Mouse (Mus musculus) kidney, adult 2 months (tissue): Measurements from ENCODE around the gene Tsks. TPM values are rescaled to one million over a fixed set of nuclear protein-coding genes. Genes with fewer than 3 reads are reported as not detected.

Experiments
- DNase-seq: peaks from one replicate; pipeline ENCODE4 v3.0.0; 2021
- H3K27ac ChIP-seq: fragments of 200-500 bp; 2 replicates; pipeline ENCODE4 v1.5.1; 2012; ENCODE audit warnings: low read depth, low read length, control low read depth, inconsistent platforms; ENCODE audit not compliant: insufficient read depth
- H3K27me3 ChIP-seq: fragments of 200-500 bp; replicated peaks from 2 replicates; pipeline ENCODE4 v1.6.1; 2012; ENCODE audit warnings: mild to moderate bottlenecking, moderate library complexity, low read length, inconsistent platforms; ENCODE audit not compliant: control insufficient read depth, insufficient read depth
- H3K36me3 ChIP-seq: fragments of 200-500 bp; 2 replicates; pipeline ENCODE4 v1.6.1; 2012; ENCODE audit warnings: mild to moderate bottlenecking, moderate library complexity, low read length, inconsistent platforms; ENCODE audit not compliant: control insufficient read depth, insufficient read depth
- H3K4me1 ChIP-seq: fragments of 200-500 bp; 2 replicates; pipeline ENCODE4 v1.6.1; 2011; ENCODE audit warnings: low read length; ENCODE audit not compliant: control insufficient read depth, insufficient read depth
- H3K4me3 ChIP-seq: fragments of 200-500 bp; 2 replicates; pipeline ENCODE4 v1.5.1; 2011; ENCODE audit warnings: mild to moderate bottlenecking, low read depth, low read length, control low read depth; ENCODE audit not compliant: insufficient read depth
- CTCF ChIP-seq: fragments of 200-500 bp; conservative IDR thresholded peaks from 2 replicates; pipeline ENCODE4 v1.5.1; 2011; ENCODE audit warnings: low read depth, mild to moderate bottlenecking, control low read depth, low read length, moderate library complexity, mixed read lengths; ENCODE audit not compliant: insufficient read depth, insufficient read length
- POLR2A ChIP-seq: fragments of 200-500 bp; IDR thresholded peaks from one replicate; pipeline ENCODE4 v1.6.1; 2011; ENCODE audit warnings: low read depth, low read length, control low read depth
- WGBS: fragments of 180-500 bp; shearing (Covaris S2); methylation state at CpG from one replicate; pipeline ENCODE4 v1.1.7; 2018; 5-methylcytosine and 5-hydroxymethylcytosine counted together
- polyA plus RNA-seq: library from polyadenylated mRNA; depleted of rRNA; stranded (reverse); fragments of >200 nt; gene quantifications from 2 replicates; pipeline ENCODE4 v1.2.3, GENCODE M21; 2012

Gene Tsks
- polyA plus RNA-seq, 1 experiment, result 0.11 TPM

- no peaks in the 10 kb centered on the region for H3K36me3 ChIP-seq
- H3K4me3 ChIP-seq, result no peak overlapping the region
- no peaks in the 10 kb centered on the region for H3K4me1 ChIP-seq
- no peak for TF ChIP-seq CTCF
- TF ChIP-seq POLR2A, result no peak
- no peak for DNase-seq
- H3K27ac ChIP-seq, result no peak overlapping the region
- 96% methylated on average over 13 of the region's 13 CpGs for WGBS
- H3K27me3 ChIP-seq, result no peaks in the 10 kb centered on the region
Measured at GRCm38 (mm10) chr7:44964990-44965389, 22.0 kb downstream of the Tsks start.

- Histone ChIP-seq H3K4me1 (peaks cover 4% of the 10 kb centered on the region; the same call in 1 of the 2 replicates), H3K27me3 (no peaks in the 10 kb centered on the region), H3K27ac (no peak overlapping the region), H3K4me3 (no peak overlapping the region), H3K36me3 (no peaks in the 10 kb centered on the region)
- TF ChIP-seq CTCF (peak; percentile 48; the same call in 1 of the 2 replicates), POLR2A (no peak)
- WGBS, result 63% methylated on average over 7 of the region's 7 CpGs
- peak; percentile 42 for DNase-seq
Measured at GRCm38 (mm10) chr7:44965975-44966374, 23.0 kb downstream of the Tsks start.

GRCm38 (mm10) chr7:44966638-44967037 is 23.6 kb downstream of the Tsks start:
- Histone ChIP-seq H3K27me3 (no peaks in the 10 kb centered on the region), H3K27ac (no peak overlapping the region), H3K4me3 (no peak overlapping the region), H3K36me3 (no peaks in the 10 kb centered on the region), H3K4me1 (peaks cover 5% of the 10 kb centered on the region; the same call in 1 of the 2 replicates)
- no peak for DNase-seq
- whole genome bisulfite sequencing, result 75% methylated on average over 15 of the region's 15 CpGs
- TF ChIP-seq POLR2A, result no peak
- TF ChIP-seq CTCF, result no peak

- no peak overlapping the region for H3K27ac ChIP-seq
- 1% methylated on average over 36 of the region's 36 CpGs for WGBS
- no peak for TF ChIP-seq CTCF
- peak; percentile 59 for TF ChIP-seq POLR2A
Measured at GRCm38 (mm10) chr7:44970231-44970691, 27.3 kb downstream of the Tsks start.

GRCm38 (mm10) chr7:44971142-44971541 is 28.1 kb downstream of the Tsks start:
- no peak for DNase-seq
- WGBS, result 66% methylated on average over 7 of the region's 7 CpGs
- no peak overlapping the region for H3K27ac ChIP-seq
- H3K36me3 ChIP-seq, result no peaks in the 10 kb centered on the region
- no peak overlapping the region for H3K4me3 ChIP-seq
- H3K27me3 ChIP-seq, result no peaks in the 10 kb centered on the region
- no peak for TF ChIP-seq CTCF
- no peak for TF ChIP-seq POLR2A
- H3K4me1 ChIP-seq, result peaks cover 9% of the 10 kb centered on the region; the same call in 1 of the 2 replicates

More at GRCm38 (mm10) chr7:44970231-44970691, 27.3 kb downstream of the Tsks start:
- H3K4me3 ChIP-seq, result peak overlapping the region; percentile 86
- H3K4me1 ChIP-seq, result peaks cover 9% of the 10 kb centered on the region; the same call in 1 of the 2 replicates
- H3K36me3 ChIP-seq, result no peaks in the 10 kb centered on the region
- peak; percentile 94 for DNase-seq
- H3K27me3 ChIP-seq, result no peaks in the 10 kb centered on the region

- Histone ChIP-seq H3K4me1 (peaks cover 9% of the 10 kb centered on the region; the same call in 1 of the 2 replicates), H3K4me3 (no peak overlapping the region), H3K27ac (no peak overlapping the region), H3K27me3 (no peaks in the 10 kb centered on the region), H3K36me3 (peaks cover 1% of the 10 kb centered on the region)
- no peak for DNase-seq
- 45% methylated on average over 14 of the region's 14 CpGs for WGBS
- TF ChIP-seq CTCF (no peak), POLR2A (no peak)
Measured at GRCm38 (mm10) chr7:44973415-44974130, 30.6 kb downstream of the Tsks start.

- Histone ChIP-seq H3K4me1 (peaks cover 9% of the 10 kb centered on the region; the same call in 1 of the 2 replicates), H3K4me3 (peak within 1 kb of the TSS; percentile 57), H3K27me3 (no peaks in the 10 kb centered on the region), H3K27ac (no peak within 1 kb of the TSS), H3K36me3 (peaks cover 1% of the 10 kb centered on the region)
- TF ChIP-seq CTCF, result no peak
- TF ChIP-seq POLR2A, result no peak
- peak; percentile 76 for DNase-seq
- 6% methylated on average over 22 of the region's 22 CpGs for WGBS
Measured at GRCm38 (mm10) chr7:44974383-44975116, 31.5 kb downstream of the Tsks start, which contains the start of gene Cpt1c. Gene Cpt1c, minus strand, starts transcription at chr7:44974851.
